Mouse (Mus musculus) bone marrow macrophage, adult 2 months (primary cell): ENCODE results near the gene Banf2.

Experiments used
- CTCF ChIP-seq: IDR thresholded peaks from 2 replicates; pipeline ENCODE4 v1.5.1; 2012; ENCODE audit warnings: low read depth, mild to moderate bottlenecking, low read length, moderate library complexity
- POLR2A ChIP-seq: IDR thresholded peaks from 2 replicates; pipeline ENCODE4 v1.6.1; 2012; ENCODE audit warnings: mild to moderate bottlenecking, low read depth, low read length, borderline replicate concordance

DNA sequence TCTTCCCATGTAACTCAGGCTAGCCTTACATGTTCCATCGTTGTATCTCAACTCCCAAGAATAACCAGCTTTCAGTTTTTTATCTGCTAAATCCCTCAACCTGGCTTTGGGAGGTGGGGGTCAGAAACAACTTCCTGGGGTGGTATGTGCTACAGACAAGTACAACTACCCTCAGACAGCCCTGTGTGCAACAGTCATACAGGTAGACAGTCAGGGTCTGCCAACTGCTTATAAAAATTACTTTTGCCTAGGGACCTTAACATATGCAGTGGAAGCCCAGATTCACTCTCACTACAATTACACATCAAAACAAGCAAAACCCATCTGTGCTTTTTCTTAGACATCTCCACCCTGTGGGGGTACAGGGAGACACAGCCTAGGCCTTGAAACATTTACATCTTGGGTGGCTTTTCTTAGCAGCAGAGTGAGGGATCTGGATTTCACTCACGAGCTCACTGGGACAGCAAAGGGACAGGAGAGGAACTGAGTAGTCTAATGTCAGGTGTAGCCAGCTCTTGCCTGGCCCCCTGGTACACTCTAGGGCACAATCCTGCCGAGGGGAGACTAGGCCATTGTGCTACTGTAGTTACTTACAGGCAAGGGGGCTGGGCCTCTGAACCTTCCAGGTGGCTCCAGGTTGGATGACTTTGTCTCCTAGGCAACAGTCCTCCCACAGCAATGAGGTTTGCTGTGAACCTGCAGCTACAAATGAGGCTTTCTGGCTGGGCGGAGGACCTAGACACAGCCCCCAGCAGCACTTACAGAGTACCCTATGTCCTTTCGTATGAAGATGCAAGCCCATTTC, 13.1 kb downstream of the Banf2 start:
- TF ChIP-seq CTCF: no peak
- no peak for TF ChIP-seq POLR2A
